Mouse (Mus musculus) stomach, embryonic 14.5 days (tissue): ENCODE measurements at regions not wholly inside any gene's neighbourhood (a gene's known extent, or its start where the extent isn't known, plus 50 kb on each side); places are given as distances from the start of the nearest gene placed in this dataset.

Source experiments
- ATAC-seq: fragments of 200-750 bp; cut with Nextera tagmentation; 2 replicates; pipeline ENCODE4 v1.8.0; 2017; ENCODE audit warnings: low read depth, moderate TSS enrichment; ENCODE audit not compliant: insufficient number of reproducible peaks, insufficient read depth, low FRiP score
- H3K27ac ChIP-seq: fragments of 300-500 bp; sonication (generic); 2 replicates; pipeline ENCODE4 v1.5.1; 2014; ENCODE audit warnings: mild to moderate bottlenecking, low read length, moderate library complexity, mixed read lengths
- H3K27me3 ChIP-seq: fragments of 300-500 bp; sonication (generic); 2 replicates; pipeline ENCODE4 v1.6.1; 2014; ENCODE audit warnings: low read length, control low read depth, mixed read lengths; ENCODE audit not compliant: control insufficient read depth, insufficient read depth
- H3K36me3 ChIP-seq: fragments of 300-500 bp; sonication (generic); 2 replicates; pipeline ENCODE4 v1.6.1; 2014; ENCODE audit warnings: mild to moderate bottlenecking, control low read depth, low read length, moderate library complexity, mixed read lengths; ENCODE audit not compliant: control insufficient read depth, insufficient read depth
- H3K4me1 ChIP-seq: fragments of 300-500 bp; sonication (generic); 2 replicates; pipeline ENCODE4 v1.6.1; 2014; ENCODE audit warnings: low read length, control low read depth, mixed read lengths; ENCODE audit not compliant: control insufficient read depth, insufficient read depth
- H3K4me2 ChIP-seq: fragments of 300-500 bp; sonication (generic); replicated peaks from 2 replicates; pipeline ENCODE4 v1.6.1; 2014; ENCODE audit warnings: low read depth, low read length, control low read depth
- H3K4me3 ChIP-seq: fragments of 300-500 bp; sonication (generic); 2 replicates; pipeline ENCODE4 v1.5.1; 2014; ENCODE audit warnings: low read depth, low read length, control low read depth
- H3K9ac ChIP-seq: fragments of 300-500 bp; sonication (generic); replicated peaks from 2 replicates; pipeline ENCODE4 v1.6.1; 2014; ENCODE audit warnings: low read depth, mild to moderate bottlenecking, control low read depth, low read length, moderate library complexity, mixed read lengths
- H3K9me3 ChIP-seq: fragments of 300-500 bp; sonication (generic); 2 replicates; pipeline ENCODE4 v1.6.1; 2016; ENCODE audit warnings: low read depth, low read length, control low read depth; ENCODE audit not compliant: control insufficient read depth
- WGBS: fragments of 180-500 bp; shearing (Covaris S2); extraction: QIAGEN DNeasy Blood & Tissue Kit; methylation state at CpG from one replicate; pipeline ENCODE4 v1.1.7; 2014; 5-methylcytosine and 5-hydroxymethylcytosine counted together

GRCm38 (mm10) chr16:12764608-12765007 is 344.9 kb upstream of the Ercc4 start:
- Histone ChIP-seq H3K27me3 (no peaks in the 10 kb centered on the region), H3K27ac (no peak overlapping the region), H3K4me2 (no peak overlapping the region), H3K4me1 (no peaks in the 10 kb centered on the region), H3K4me3 (no peak overlapping the region), H3K36me3 (no peaks in the 10 kb centered on the region), H3K9me3 (no peaks in the 10 kb centered on the region), H3K9ac (no peak overlapping the region)
- 71% methylated on average over 1 of the region's 1 CpGs for WGBS
- no peak for ATAC-seq

DNA sequence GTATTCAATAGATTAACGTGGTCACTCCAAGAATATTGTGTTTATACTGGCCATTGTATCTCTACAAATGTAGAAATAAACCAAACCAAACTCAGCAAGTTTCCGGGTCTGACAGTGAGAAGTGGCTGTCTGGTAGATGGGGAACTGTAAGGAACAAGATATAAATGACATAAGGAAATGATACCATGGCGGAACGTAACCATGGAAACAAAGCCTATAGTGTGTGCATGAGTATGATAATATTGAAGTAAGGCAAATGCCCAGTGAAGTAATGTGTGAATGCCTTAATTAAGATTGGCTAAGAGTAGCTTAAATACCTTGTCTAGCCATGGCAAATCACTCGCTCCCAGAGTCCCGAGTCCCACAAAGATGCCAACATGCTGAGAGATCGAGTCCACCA is 342.6 kb upstream of the Ercc4 start:
- Histone ChIP-seq H3K36me3 (no peaks in the 10 kb centered on the region), H3K4me3 (no peak overlapping the region), H3K4me1 (no peaks in the 10 kb centered on the region), H3K9ac (no peak overlapping the region), H3K27ac (no peak overlapping the region), H3K27me3 (no peaks in the 10 kb centered on the region), H3K4me2 (no peak overlapping the region), H3K9me3 (no peaks in the 10 kb centered on the region)
- WGBS: 90% methylated on average over 7 of the region's 7 CpGs
- no peak for ATAC-seq

DNA sequence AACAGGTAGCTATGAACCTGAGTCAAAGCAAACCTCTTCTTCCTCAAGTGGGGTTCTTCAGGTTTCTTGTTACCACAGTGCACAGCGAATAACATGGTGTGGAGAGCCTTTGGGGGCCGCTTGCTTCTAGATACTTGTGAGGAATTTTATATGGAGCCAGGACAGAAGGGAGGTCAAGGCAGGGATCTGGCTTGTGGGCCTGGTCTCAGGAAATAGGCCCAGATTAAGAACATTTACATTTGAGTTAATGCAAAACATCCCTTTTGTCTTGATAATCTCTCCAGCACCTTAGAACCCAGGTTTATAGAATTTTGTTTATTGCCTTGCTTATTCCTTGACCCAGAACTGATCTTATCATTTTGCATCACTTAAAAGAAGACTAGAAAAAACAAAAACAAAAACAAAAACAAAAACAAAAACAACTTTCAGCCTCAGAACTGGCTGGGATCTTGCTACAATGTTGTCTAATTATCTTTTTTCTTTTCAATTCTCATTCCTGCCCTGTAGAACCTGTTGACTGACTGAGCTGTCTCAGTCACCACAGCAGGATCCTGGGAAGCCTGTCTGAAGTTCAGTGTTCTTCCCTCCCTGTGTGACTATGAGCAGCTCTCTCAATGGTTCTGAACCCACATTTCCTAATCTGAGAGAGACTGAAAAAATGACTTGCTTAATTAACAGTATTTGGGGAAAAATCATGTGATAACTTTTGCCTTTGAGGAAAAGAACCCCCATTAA is 341.2 kb upstream of the Ercc4 start:
- Histone ChIP-seq H3K9ac (no peak overlapping the region), H3K9me3 (no peaks in the 10 kb centered on the region), H3K4me2 (no peak overlapping the region), H3K27ac (no peak overlapping the region), H3K27me3 (no peaks in the 10 kb centered on the region), H3K36me3 (no peaks in the 10 kb centered on the region), H3K4me3 (no peak overlapping the region), H3K4me1 (no peaks in the 10 kb centered on the region)
- WGBS: 81% methylated on average over 2 of the region's 2 CpGs
- ATAC-seq: no peak

- ATAC-seq: no peak
- no peaks in the 10 kb centered on the region for H3K9me3 ChIP-seq
- WGBS: 89% methylated on average over 5 of the region's 5 CpGs
Observed at GRCm38 (mm10) chr16:12770482-12770881, 339.0 kb upstream of the Ercc4 start.

GRCm38 (mm10) chr16:12772535-12772934 is 336.9 kb upstream of the Ercc4 start:
- 85% methylated on average over 5 of the region's 5 CpGs for WGBS
- Histone ChIP-seq H3K4me2 (no peak overlapping the region), H3K9me3 (no peaks in the 10 kb centered on the region), H3K9ac (no peak overlapping the region), H3K27me3 (no peaks in the 10 kb centered on the region), H3K4me1 (no peaks in the 10 kb centered on the region), H3K36me3 (no peaks in the 10 kb centered on the region), H3K4me3 (no peak overlapping the region), H3K27ac (no peak overlapping the region)
- ATAC-seq: no peak

More at GRCm38 (mm10) chr16:12770482-12770881, 339.0 kb upstream of the Ercc4 start:
- Histone ChIP-seq H3K27ac (no peak overlapping the region), H3K4me1 (no peaks in the 10 kb centered on the region), H3K4me3 (no peak overlapping the region), H3K27me3 (no peaks in the 10 kb centered on the region), H3K4me2 (no peak overlapping the region), H3K36me3 (no peaks in the 10 kb centered on the region), H3K9ac (no peak overlapping the region)

GRCm38 (mm10) chr16:12775876-12776275 is 333.6 kb upstream of the Ercc4 start:
- Histone ChIP-seq H3K27ac (no peak overlapping the region), H3K27me3 (no peaks in the 10 kb centered on the region), H3K4me1 (no peaks in the 10 kb centered on the region), H3K9ac (no peak overlapping the region), H3K36me3 (no peaks in the 10 kb centered on the region), H3K4me3 (no peak overlapping the region), H3K9me3 (no peaks in the 10 kb centered on the region), H3K4me2 (no peak overlapping the region)
- WGBS: 71% methylated on average over 2 of the region's 2 CpGs
- no peak for ATAC-seq

GRCm38 (mm10) chr16:12779079-12779478 is 330.4 kb upstream of the Ercc4 start:
- Histone ChIP-seq H3K27me3 (no peaks in the 10 kb centered on the region), H3K4me2 (no peak overlapping the region), H3K9me3 (no peaks in the 10 kb centered on the region), H3K4me3 (no peak overlapping the region), H3K4me1 (no peaks in the 10 kb centered on the region), H3K9ac (no peak overlapping the region), H3K36me3 (no peaks in the 10 kb centered on the region), H3K27ac (no peak overlapping the region)
- 77% methylated on average over 3 of the region's 3 CpGs for WGBS
- no peak for ATAC-seq

GRCm38 (mm10) chr16:12780635-12781034 is 328.8 kb upstream of the Ercc4 start:
- ATAC-seq: no peak
- H3K4me1 ChIP-seq: no peaks in the 10 kb centered on the region
- H3K4me2 ChIP-seq: no peak overlapping the region
- H3K27ac ChIP-seq: no peak overlapping the region
- H3K9me3 ChIP-seq: no peaks in the 10 kb centered on the region
- H3K9ac ChIP-seq: no peak overlapping the region
- H3K27me3 ChIP-seq: no peaks in the 10 kb centered on the region
- 81% methylated on average over 3 of the region's 3 CpGs for WGBS
- H3K36me3 ChIP-seq: no peaks in the 10 kb centered on the region
- no peak overlapping the region for H3K4me3 ChIP-seq

DNA sequence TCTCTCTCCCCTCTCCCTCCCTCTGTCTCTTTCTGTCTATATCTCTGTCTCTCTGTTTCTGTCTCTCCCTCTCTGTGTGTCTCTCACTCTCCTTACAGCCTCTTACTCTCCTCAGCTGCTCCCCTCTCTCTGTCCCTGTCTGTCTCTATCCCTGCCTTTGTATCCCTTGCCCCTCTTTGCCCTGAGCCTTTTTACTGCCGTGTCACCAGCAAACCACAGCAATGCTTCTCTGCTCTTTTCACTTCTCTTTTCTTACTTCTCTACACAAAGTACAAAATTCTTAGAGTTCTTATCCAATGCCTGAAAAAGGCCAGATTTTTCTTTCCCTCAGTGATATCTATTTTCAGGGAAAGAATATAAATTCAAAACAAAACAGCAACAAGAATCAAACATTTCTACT is 323.7 kb upstream of the Ercc4 start:
- Histone ChIP-seq H3K27ac (no peak overlapping the region), H3K9me3 (no peaks in the 10 kb centered on the region), H3K4me1 (no peaks in the 10 kb centered on the region), H3K27me3 (no peaks in the 10 kb centered on the region), H3K36me3 (no peaks in the 10 kb centered on the region), H3K4me2 (no peak overlapping the region), H3K4me3 (no peak overlapping the region), H3K9ac (no peak overlapping the region)
- no peak for ATAC-seq
- 59% methylated on average over 1 of the region's 1 CpGs for WGBS
